Mouse (Mus musculus): ENCODE results near the gene Dock8. TPM values are rescaled to one million over a fixed set of nuclear protein-coding genes. Genes with fewer than 3 reads are reported as not detected.

The Dock8 gene
- polyA plus RNA-seq, 1 experiment from 2014 or later, result 0.15 TPM

DNA sequence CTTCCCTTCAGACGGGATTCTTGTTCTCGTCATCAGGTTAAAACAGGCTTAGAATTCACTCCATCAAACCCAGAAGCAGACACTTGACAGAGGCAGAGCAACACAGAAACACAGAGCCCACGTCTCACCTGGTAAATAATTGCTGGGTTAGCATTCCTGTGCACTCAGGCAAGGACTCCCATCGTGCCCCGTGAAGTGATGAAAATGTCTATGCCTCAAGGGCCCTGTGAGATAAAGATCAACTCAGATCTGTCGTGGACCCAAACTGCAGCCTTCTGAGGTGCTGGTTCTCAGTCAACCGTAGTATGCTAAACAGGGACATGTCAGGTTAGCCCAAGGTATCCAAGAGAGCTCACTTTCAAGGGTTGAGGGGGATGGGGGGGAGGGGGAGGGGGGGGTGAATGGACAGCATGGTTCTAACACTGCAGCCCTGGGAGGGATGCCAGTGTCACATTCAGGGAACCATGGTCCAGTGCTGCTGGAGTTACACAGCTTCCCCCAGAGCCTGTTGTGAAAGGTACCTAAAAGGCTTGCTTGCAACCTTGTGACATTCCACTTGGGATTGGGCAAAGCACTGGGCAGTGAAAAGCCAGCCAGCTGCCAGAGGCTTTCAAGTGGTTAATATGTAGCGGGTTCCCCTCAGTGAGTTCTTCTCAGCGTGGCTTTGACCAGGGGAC is 222.8 kb downstream of the Dock8 start:
- 74% methylated on average over 9 of the region's 9 CpGs for WGBS
- Histone ChIP-seq H3K4me3 (ENCODE audit: low read depth, low read length) (no peak overlapping the region), H3K4me1 (ENCODE audit: control insufficient read depth, insufficient read depth, low read length) (no peaks in the 10 kb centered on the region), H3K9me3 (replicated peaks; ENCODE audit: control insufficient read depth, low read length, poor library complexity, severe bottlenecking) (no peaks in the 10 kb centered on the region), H3K27me3 (ENCODE audit: control insufficient read depth, insufficient read depth, low read depth, low read length) (no peaks in the 10 kb centered on the region), H3K4me2 (ENCODE audit: low read length) (no peak overlapping the region), H3K27ac (ENCODE audit: low read length) (no peak overlapping the region), H3K36me3 (ENCODE audit: control insufficient read depth, insufficient read depth, low read length) (no peaks in the 10 kb centered on the region), H3K9ac (ENCODE audit: low read depth, low read length) (no peak overlapping the region)
- ATAC-seq, result no peak

DNA sequence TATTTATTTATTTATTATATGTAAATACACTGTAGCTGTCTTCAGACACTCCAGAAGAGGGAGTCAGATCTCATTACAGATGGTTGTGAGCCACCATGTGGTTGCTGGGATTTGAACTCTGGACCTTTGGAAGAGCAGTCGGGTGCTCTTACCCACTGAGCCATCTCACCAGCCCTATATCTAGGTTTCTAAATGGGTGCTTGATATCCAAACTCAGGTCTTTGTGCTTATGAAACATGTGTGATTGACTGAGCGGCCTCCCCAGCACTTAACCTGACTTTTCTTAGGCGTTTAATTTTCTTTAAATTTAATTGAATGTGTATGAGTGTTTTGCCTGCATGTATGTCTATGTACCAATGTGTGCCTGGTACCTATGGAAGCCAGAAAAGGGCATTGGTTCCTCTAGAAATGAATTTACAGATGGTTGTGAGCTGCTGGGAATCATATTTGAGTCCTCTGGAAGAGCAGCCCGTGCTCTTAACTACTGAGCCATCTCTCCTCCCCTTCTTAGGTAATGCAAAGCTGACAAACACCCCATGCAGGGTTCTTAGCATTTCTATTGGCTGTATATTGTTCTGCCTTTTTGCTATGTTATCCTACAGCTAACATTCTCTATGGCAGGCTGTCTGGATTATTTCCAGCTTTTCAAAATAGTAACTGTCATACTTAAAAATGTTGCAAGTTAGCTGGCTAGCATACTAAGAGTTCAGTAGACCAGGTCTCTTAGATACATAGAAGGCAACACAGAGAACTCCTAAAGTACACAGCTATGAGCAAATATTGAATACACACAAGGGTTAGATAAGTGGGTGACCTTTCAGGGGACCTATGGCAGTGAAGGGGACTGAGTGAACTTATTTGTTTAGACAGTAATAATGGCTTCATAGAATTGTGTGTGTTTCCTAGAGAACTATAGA is 231.0 kb downstream of the Dock8 start:
- Histone ChIP-seq H3K27ac (ENCODE audit: low read length) (no peak overlapping the region), H3K4me1 (ENCODE audit: control insufficient read depth, insufficient read depth, low read length) (no peaks in the 10 kb centered on the region), H3K27me3 (ENCODE audit: control insufficient read depth, insufficient read depth, low read depth, low read length) (peaks cover 4% of the 10 kb centered on the region; the same call in 1 of the 2 replicates), H3K4me2 (ENCODE audit: low read length) (no peak overlapping the region), H3K9me3 (replicated peaks; ENCODE audit: control insufficient read depth, low read length, poor library complexity, severe bottlenecking) (no peaks in the 10 kb centered on the region), H3K9ac (ENCODE audit: low read depth, low read length) (no peak overlapping the region), H3K36me3 (ENCODE audit: control insufficient read depth, insufficient read depth, low read length) (no peaks in the 10 kb centered on the region), H3K4me3 (ENCODE audit: low read depth, low read length) (no peak overlapping the region)
- ATAC-seq, result no peak
- 80% methylated on average over 4 of the region's 4 CpGs for WGBS

DNA sequence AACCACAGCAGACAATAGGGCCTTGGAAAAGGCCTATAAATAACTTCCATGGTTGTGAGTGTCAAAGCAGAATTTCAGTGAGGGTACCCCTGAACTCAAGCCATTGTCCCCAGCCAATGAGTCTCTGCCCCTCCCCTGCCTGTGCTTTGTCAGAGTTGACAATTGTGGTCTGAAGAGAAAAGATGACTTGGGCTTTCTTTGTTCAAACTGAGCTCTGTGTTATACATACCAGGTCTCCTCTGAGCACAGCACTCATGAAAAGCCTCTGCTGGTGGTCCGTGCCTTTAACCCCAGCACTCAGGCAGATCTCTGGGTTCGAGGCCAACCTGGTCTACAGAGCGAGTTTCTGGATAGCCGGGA is 231.6 kb downstream of the Dock8 start:
- H3K4me1 ChIP-seq (ENCODE audit: control insufficient read depth, insufficient read depth, low read length), result no peaks in the 10 kb centered on the region
- peaks cover 4% of the 10 kb centered on the region; the same call in 1 of the 2 replicates for H3K27me3 ChIP-seq (ENCODE audit: control insufficient read depth, insufficient read depth, low read depth, low read length)
- WGBS, result 57% methylated on average over 4 of the region's 4 CpGs
- no peak overlapping the region for H3K27ac ChIP-seq (ENCODE audit: low read length)
- no peak overlapping the region for H3K4me2 ChIP-seq (ENCODE audit: low read length)
- no peaks in the 10 kb centered on the region for H3K9me3 ChIP-seq (replicated peaks; ENCODE audit: control insufficient read depth, low read length, poor library complexity, severe bottlenecking)
- H3K9ac ChIP-seq (ENCODE audit: low read depth, low read length), result no peak overlapping the region
- no peaks in the 10 kb centered on the region for H3K36me3 ChIP-seq (ENCODE audit: control insufficient read depth, insufficient read depth, low read length)
- H3K4me3 ChIP-seq (ENCODE audit: low read depth, low read length), result no peak overlapping the region
- ATAC-seq, result no peak

DNA sequence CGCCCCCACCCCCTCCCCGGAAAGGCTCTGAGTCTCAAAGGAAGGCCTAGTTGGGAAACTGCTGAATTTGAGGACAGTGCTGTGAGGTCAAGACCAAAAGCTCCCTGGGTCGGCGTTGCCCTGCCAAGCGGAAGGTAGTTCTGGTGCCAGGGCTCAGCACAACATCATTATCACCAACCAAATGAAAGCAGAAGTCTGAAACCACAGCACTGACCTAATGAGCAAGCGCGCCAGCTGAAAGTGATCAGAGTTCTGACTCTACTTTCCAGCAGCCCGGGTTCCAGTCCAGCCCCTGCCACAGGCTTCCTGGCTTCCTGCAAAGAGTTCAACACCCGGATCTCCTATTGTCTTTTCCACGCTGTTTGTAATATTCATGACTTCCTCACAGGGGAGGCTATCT is 232.7 kb downstream of the Dock8 start:
- Histone ChIP-seq H3K9ac (ENCODE audit: low read depth, low read length) (no peak overlapping the region), H3K36me3 (ENCODE audit: control insufficient read depth, insufficient read depth, low read length) (no peaks in the 10 kb centered on the region), H3K27ac (ENCODE audit: low read length) (no peak overlapping the region), H3K27me3 (ENCODE audit: control insufficient read depth, insufficient read depth, low read depth, low read length) (peaks cover 4% of the 10 kb centered on the region; the same call in 1 of the 2 replicates), H3K4me3 (ENCODE audit: low read depth, low read length) (no peak overlapping the region), H3K4me2 (ENCODE audit: low read length) (no peak overlapping the region), H3K9me3 (replicated peaks; ENCODE audit: control insufficient read depth, low read length, poor library complexity, severe bottlenecking) (no peaks in the 10 kb centered on the region), H3K4me1 (ENCODE audit: control insufficient read depth, insufficient read depth, low read length) (peaks cover 3% of the 10 kb centered on the region; the same call in 1 of the 2 replicates)
- no peak for ATAC-seq
- 71% methylated on average over 10 of the region's 10 CpGs for WGBS

DNA sequence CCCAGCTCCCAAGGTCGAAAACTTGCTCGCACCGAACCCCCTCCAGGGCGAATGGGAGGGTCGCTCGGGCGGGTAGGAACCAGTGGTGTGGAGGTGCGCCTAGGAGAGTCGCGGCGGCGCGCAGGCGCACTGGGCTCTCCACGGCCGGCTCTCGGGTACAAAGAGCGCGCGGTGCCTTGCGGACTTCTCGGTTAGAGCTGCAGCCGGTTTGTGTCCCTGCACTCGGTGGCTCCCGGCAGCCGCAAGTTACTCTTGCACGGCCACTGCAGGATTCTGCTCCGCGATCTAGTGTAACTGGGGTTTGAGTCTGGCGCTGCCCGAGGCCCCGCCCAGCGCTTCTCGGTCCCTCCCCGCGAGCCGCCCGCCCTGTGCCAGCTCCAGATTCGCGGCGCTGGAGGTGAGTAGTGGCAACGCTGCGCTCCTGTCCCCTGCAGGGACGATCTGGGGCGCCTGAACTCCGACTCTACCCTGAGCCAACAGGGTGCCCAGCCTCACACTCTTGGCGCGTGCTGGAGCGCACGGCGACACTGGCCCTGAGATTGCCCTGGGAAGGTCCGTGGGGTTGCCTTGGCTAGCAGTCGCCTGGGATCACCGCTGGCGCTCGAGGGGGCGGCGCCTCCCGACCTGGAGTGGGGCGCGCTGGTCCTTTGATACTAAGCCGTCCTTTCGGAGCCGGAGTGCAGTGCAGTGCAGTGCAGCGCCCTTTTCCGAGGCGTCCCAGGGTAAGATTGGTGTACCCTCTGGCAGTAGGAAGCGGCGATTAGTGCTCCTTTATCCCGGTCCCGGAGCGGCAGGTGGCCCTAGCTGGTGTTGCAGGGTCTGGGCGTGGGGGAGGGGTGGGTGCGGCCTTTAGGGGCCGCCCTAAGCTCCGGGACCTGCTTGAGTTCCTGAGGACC is 237.5 kb downstream of the Dock8 start, which contains the start of gene Kank1:
Gene Kank1, plus strand, starts transcription at position 380 of the 896 bp plus-strand sequence.
- ATAC-seq, result peak; percentile 89

DNA sequence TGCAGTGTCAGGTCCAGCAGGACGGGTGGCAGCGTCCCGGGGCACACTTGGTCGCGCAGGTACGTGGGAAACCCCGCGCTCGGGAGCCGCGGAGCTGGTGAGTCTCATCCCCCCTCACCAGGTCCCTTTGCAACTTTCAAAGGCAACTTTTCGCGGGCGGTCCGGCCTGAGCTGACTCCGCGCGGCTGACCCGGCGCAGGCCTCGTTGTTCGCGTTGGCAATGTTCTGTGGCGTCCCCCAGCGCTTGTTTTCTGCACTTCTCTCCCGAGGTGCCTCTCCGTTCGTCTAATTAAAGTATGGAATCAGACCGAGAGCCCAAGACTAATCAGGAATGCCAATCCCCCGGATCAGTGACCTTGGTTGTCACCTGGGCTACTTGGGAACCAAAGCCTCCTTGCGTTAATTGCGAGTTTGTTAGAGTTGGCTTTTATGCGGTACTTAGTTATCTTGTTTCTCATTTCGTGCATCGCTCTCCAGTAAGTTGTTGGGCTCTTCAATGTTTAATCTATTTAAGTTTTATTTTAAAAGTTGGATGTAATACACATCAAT is 238.2 kb downstream of the Dock8 start:
- Histone ChIP-seq H3K9ac (ENCODE audit: low read depth, low read length) (peak overlapping the region; percentile 69), H3K27ac (ENCODE audit: low read length) (no peak overlapping the region), H3K4me1 (ENCODE audit: control insufficient read depth, insufficient read depth, low read length) (peaks cover 15% of the 10 kb centered on the region), H3K9me3 (replicated peaks; ENCODE audit: control insufficient read depth, low read length, poor library complexity, severe bottlenecking) (no peaks in the 10 kb centered on the region), H3K36me3 (ENCODE audit: control insufficient read depth, insufficient read depth, low read length) (no peaks in the 10 kb centered on the region), H3K27me3 (ENCODE audit: control insufficient read depth, insufficient read depth, low read depth, low read length) (peaks cover 16% of the 10 kb centered on the region), H3K4me2 (ENCODE audit: low read length) (peak overlapping the region; percentile 99), H3K4me3 (ENCODE audit: low read depth, low read length) (peak overlapping the region; percentile 74)
- ATAC-seq, result no peak; the same call in 1 of the 2 replicates
- under 1% methylated on average over 35 of the region's 35 CpGs for WGBS

More for the DNA sequence above, 237.5 kb downstream of the Dock8 start, which contains the start of gene Kank1:
- no peaks in the 10 kb centered on the region for H3K36me3 ChIP-seq (ENCODE audit: control insufficient read depth, insufficient read depth, low read length)
- peak within 1 kb of the TSS; percentile 69 for H3K9ac ChIP-seq (ENCODE audit: low read depth, low read length)
- peak within 1 kb of the TSS; percentile 74 for H3K4me3 ChIP-seq (ENCODE audit: low read depth, low read length)
- H3K4me2 ChIP-seq (ENCODE audit: low read length), result peak within 1 kb of the TSS; percentile 99
- peak within 1 kb of the TSS; percentile 39; the same call in 1 of the 2 replicates for H3K27ac ChIP-seq (ENCODE audit: low read length)
- H3K27me3 ChIP-seq (ENCODE audit: control insufficient read depth, insufficient read depth, low read depth, low read length), result peaks cover 16% of the 10 kb centered on the region
- under 1% methylated on average over 76 of the region's 76 CpGs for WGBS
- H3K4me1 ChIP-seq (ENCODE audit: control insufficient read depth, insufficient read depth, low read length), result peaks cover 15% of the 10 kb centered on the region
- no peaks in the 10 kb centered on the region for H3K9me3 ChIP-seq (replicated peaks; ENCODE audit: control insufficient read depth, low read length, poor library complexity, severe bottlenecking)

DNA sequence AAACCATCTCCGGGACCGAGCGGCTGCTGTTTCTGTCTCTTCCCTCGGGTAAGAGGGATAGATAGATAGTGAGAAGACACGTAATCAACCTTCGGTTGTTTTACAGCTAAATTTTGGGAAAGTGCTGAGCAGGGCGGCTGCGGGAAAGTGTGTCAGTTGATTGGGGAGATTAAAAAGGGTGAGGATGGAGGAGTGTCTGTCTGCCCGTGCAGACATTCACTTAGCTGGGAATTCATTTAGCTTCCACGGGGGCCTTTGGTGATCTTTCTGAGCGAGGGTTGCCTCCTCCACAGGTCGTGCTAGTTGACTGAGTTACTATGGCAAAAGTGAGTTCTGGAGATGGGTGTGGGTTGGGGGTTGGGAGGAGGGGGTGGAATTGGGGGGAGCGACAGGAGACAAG is 238.8 kb downstream of the Dock8 start:
- Histone ChIP-seq H3K27ac (ENCODE audit: low read length) (no peak overlapping the region), H3K4me2 (ENCODE audit: low read length) (peak overlapping the region; percentile 99), H3K4me3 (ENCODE audit: low read depth, low read length) (peak overlapping the region; percentile 74), H3K9ac (ENCODE audit: low read depth, low read length) (0 out of 2 replicates have a peak overlapping the region, but pooled peaks have one; percentile 25), H3K27me3 (ENCODE audit: control insufficient read depth, insufficient read depth, low read depth, low read length) (peaks cover 16% of the 10 kb centered on the region), H3K36me3 (ENCODE audit: control insufficient read depth, insufficient read depth, low read length) (no peaks in the 10 kb centered on the region), H3K9me3 (replicated peaks; ENCODE audit: control insufficient read depth, low read length, poor library complexity, severe bottlenecking) (no peaks in the 10 kb centered on the region), H3K4me1 (ENCODE audit: control insufficient read depth, insufficient read depth, low read length) (peaks cover 15% of the 10 kb centered on the region)
- ATAC-seq, result no peak
- 3% methylated on average over 13 of the region's 13 CpGs for WGBS

DNA sequence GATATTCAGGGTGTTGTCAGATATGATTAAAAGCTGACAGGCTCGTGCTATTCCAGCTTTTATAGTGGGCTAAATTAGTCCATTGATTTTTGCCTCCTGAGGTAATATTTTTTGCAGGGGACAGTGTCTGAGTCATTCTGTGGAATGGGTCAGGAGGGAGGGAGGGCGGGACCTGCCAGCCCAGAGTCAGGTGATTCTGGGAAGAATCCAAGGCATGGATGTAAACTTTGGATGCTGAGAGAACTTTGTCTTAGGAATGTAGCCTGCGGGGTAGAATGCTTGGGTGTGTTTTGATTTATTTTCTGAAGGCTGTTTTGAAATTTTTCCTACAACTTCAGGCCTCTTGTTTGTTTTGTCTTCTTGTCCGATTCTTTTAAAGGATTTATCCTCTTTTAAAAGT is 244.2 kb downstream of the Dock8 start:
- no peak overlapping the region for H3K27ac ChIP-seq (ENCODE audit: low read length)
- H3K9me3 ChIP-seq (replicated peaks; ENCODE audit: control insufficient read depth, low read length, poor library complexity, severe bottlenecking), result no peaks in the 10 kb centered on the region
- peaks cover 4% of the 10 kb centered on the region; the same call in 1 of the 2 replicates for H3K27me3 ChIP-seq (ENCODE audit: control insufficient read depth, insufficient read depth, low read depth, low read length)
- ATAC-seq, result no peak
- H3K4me3 ChIP-seq (ENCODE audit: low read depth, low read length), result no peak overlapping the region
- no peak overlapping the region for H3K9ac ChIP-seq (ENCODE audit: low read depth, low read length)
- H3K36me3 ChIP-seq (ENCODE audit: control insufficient read depth, insufficient read depth, low read length), result no peaks in the 10 kb centered on the region
- WGBS, result 89% methylated on average over 4 of the region's 4 CpGs
- H3K4me1 ChIP-seq (ENCODE audit: control insufficient read depth, insufficient read depth, low read length), result no peaks in the 10 kb centered on the region
- no peak overlapping the region for H3K4me2 ChIP-seq (ENCODE audit: low read length)

Data from midbrain, embryonic 16.5 days (tissue).